Mouse (Mus musculus) erythroblast, embryonic 14.5 days (primary cell): ENCODE results near the gene Zfp362.

Experiments
- GATA1 ChIP-seq: IDR thresholded peaks from 2 replicates; pipeline ENCODE4 v1.6.1; 2012; ENCODE audit warnings: low read length, inconsistent platforms, mixed read lengths
- TAL1 ChIP-seq: IDR thresholded peaks from 3 replicates; pipeline ENCODE4 v1.6.1; 2012; ENCODE audit warnings: low read length, inconsistent platforms, mixed read lengths

GRCm38 (mm10) chr4:128776568-128777289 is 29.1 kb downstream of the Zfp362 start:
- TF ChIP-seq TAL1 (no peak), GATA1 (no peak)
